Mouse (Mus musculus): ENCODE data around the gene Ms4a10. TPM values are rescaled to one million over a fixed set of nuclear protein-coding genes. Genes with fewer than 3 reads are reported as not detected.
A peak's percentile ranks its signal among the peaks of the same experiment; 100 is the strongest.

Ms4a10 gene
- not detected for total RNA-seq (2021)

GRCm38 (mm10) chr19:10974238-10974865 lies at the start of gene Ms4a10:
Gene Ms4a10 (minus strand): TSS chr19:10974670.
- DNase-seq (ENCODE audit: extremely low spot score in 1 of 2, low spot score in 1 of 2): no peak

- DNase-seq (ENCODE audit: extremely low spot score in 1 of 2, low spot score in 1 of 2): no peak
Measured at GRCm38 (mm10) chr19:11022382-11022781, 47.9 kb upstream of the Ms4a10 start.

- DNase-seq (ENCODE audit: extremely low spot score in 1 of 2, low spot score in 1 of 2): no peak
Measured at GRCm38 (mm10) chr19:11017891-11018290, 43.4 kb upstream of the Ms4a10 start, which contains the start of gene Ms4a18. Gene Ms4a18 (minus strand): TSS chr19:11018031.

GRCm38 (mm10) chr19:11017251-11017650 lies 42.8 kb upstream of the Ms4a10 start:
- DNase-seq (ENCODE audit: extremely low spot score in 1 of 2, low spot score in 1 of 2): no peak

- no peak for DNase-seq (ENCODE audit: extremely low spot score in 1 of 2, low spot score in 1 of 2)
Measured at GRCm38 (mm10) chr19:11015998-11016397, 41.5 kb upstream of the Ms4a10 start.

- no peak for DNase-seq (ENCODE audit: extremely low spot score in 1 of 2, low spot score in 1 of 2)
Measured at GRCm38 (mm10) chr19:11015468-11015867, 41.0 kb upstream of the Ms4a10 start.

- DNase-seq (ENCODE audit: extremely low spot score in 1 of 2, low spot score in 1 of 2): no peak
Measured at GRCm38 (mm10) chr19:10993150-10993549, 18.7 kb upstream of the Ms4a10 start, which contains the start of gene Ms4a15. Gene Ms4a15 (minus strand): TSS chr19:10993250.

GRCm38 (mm10) chr19:10991911-10992310 lies 17.4 kb upstream of the Ms4a10 start:
- no peak for DNase-seq (ENCODE audit: extremely low spot score in 1 of 2, low spot score in 1 of 2)

GRCm38 (mm10) chr19:10990751-10991150 lies 16.3 kb upstream of the Ms4a10 start:
- DNase-seq (ENCODE audit: extremely low spot score in 1 of 2, low spot score in 1 of 2): no peak

GRCm38 (mm10) chr19:10988563-10988962 lies 14.1 kb upstream of the Ms4a10 start:
- no peak for DNase-seq (ENCODE audit: extremely low spot score in 1 of 2, low spot score in 1 of 2)

- no peak for DNase-seq (ENCODE audit: extremely low spot score in 1 of 2, low spot score in 1 of 2)
Measured at GRCm38 (mm10) chr19:10985889-10986288, 11.4 kb upstream of the Ms4a10 start.

GRCm38 (mm10) chr19:10984551-10984950 lies 10.1 kb upstream of the Ms4a10 start:
- DNase-seq (ENCODE audit: extremely low spot score in 1 of 2, low spot score in 1 of 2): no peak

GRCm38 (mm10) chr19:10983146-10983545 lies 8.7 kb upstream of the Ms4a10 start:
- DNase-seq (ENCODE audit: extremely low spot score in 1 of 2, low spot score in 1 of 2): peak in 1 of 2 experiments; percentile 31

GRCm38 (mm10) chr19:10980210-10980609 lies 5.7 kb upstream of the Ms4a10 start:
- no peak for DNase-seq (ENCODE audit: extremely low spot score in 1 of 2, low spot score in 1 of 2)

- DNase-seq (ENCODE audit: extremely low spot score in 1 of 2, low spot score in 1 of 2): peak; percentile 52 to 79
Measured at GRCm38 (mm10) chr19:10979184-10980168, 5.0 kb upstream of the Ms4a10 start.

- peak in 1 of 2 experiments; percentile 11 for DNase-seq (ENCODE audit: extremely low spot score in 1 of 2, low spot score in 1 of 2)
Measured at GRCm38 (mm10) chr19:10976318-10976717, 1.8 kb upstream of the Ms4a10 start.

- no peak for DNase-seq (ENCODE audit: extremely low spot score in 1 of 2, low spot score in 1 of 2)
Measured at GRCm38 (mm10) chr19:10975187-10975586, 717 bp upstream of the Ms4a10 start.

GRCm38 (mm10) chr19:10973187-10973586 lies 1.3 kb downstream of the Ms4a10 start:
- DNase-seq (ENCODE audit: extremely low spot score in 1 of 2, low spot score in 1 of 2): no peak

- no peak for DNase-seq (ENCODE audit: extremely low spot score in 1 of 2, low spot score in 1 of 2)
Measured at GRCm38 (mm10) chr19:10972660-10973059, 1.8 kb downstream of the Ms4a10 start.

- no peak for DNase-seq (ENCODE audit: extremely low spot score in 1 of 2, low spot score in 1 of 2)
Measured at GRCm38 (mm10) chr19:10970457-10970856, 4.0 kb downstream of the Ms4a10 start.

- no peak for DNase-seq (ENCODE audit: extremely low spot score in 1 of 2, low spot score in 1 of 2)
Measured at GRCm38 (mm10) chr19:10968578-10968977, 5.9 kb downstream of the Ms4a10 start.

All from layer of hippocampus, postnatal 25 days (tissue).